Mouse (Mus musculus) neural tube, embryonic 14.5 days (tissue): ENCODE results near the gene Cd4. TPM values are rescaled to one million over a fixed set of nuclear protein-coding genes. Genes with fewer than 3 reads are reported as not detected.
"Not testable (repeated sequence)": the region's sequence is repeated elsewhere in the genome, so short reads cannot be mapped to it uniquely, and the experiment has no call there.

Experiments used
- ATAC-seq: fragments of 200-750 bp; cut with Nextera tagmentation; 2 replicates; pipeline ENCODE4 v1.8.0; 2017; ENCODE audit warnings: low read depth, mild to moderate bottlenecking, moderate TSS enrichment, moderate library complexity
- H3K27ac ChIP-seq: fragments of 300-500 bp; sonication (generic); 2 replicates; pipeline ENCODE4 v1.5.1; 2014; ENCODE audit warnings: low read depth, mild to moderate bottlenecking, control low read depth, low read length, moderate library complexity, mixed read lengths
- H3K27me3 ChIP-seq: fragments of 300-500 bp; sonication (generic); 2 replicates; pipeline ENCODE4 v1.6.1; 2014; ENCODE audit warnings: low read length; ENCODE audit not compliant: control insufficient read depth, insufficient read depth
- H3K36me3 ChIP-seq: fragments of 300-500 bp; sonication (generic); 2 replicates; pipeline ENCODE4 v1.6.1; 2014; ENCODE audit warnings: low read length, mixed read lengths; ENCODE audit not compliant: control insufficient read depth, insufficient read depth
- H3K4me1 ChIP-seq: fragments of 300-500 bp; sonication (generic); 2 replicates; pipeline ENCODE4 v1.6.1; 2014; ENCODE audit warnings: low read length; ENCODE audit not compliant: control insufficient read depth, insufficient read depth
- H3K4me2 ChIP-seq: fragments of 300-500 bp; sonication (generic); 2 replicates; pipeline ENCODE4 v1.6.1; 2014; ENCODE audit warnings: mild to moderate bottlenecking, low read depth, low read length, control low read depth
- H3K4me3 ChIP-seq: fragments of 300-500 bp; sonication (generic); 2 replicates; pipeline ENCODE4 v1.5.1; 2014; ENCODE audit warnings: low read depth, low read length, control low read depth, mixed read lengths
- H3K9ac ChIP-seq: fragments of 300-500 bp; sonication (generic); replicated peaks from 2 replicates; pipeline ENCODE4 v1.6.1; 2014; ENCODE audit warnings: low read depth, mild to moderate bottlenecking, control low read depth, low read length, mixed read lengths
- H3K9me3 ChIP-seq: fragments of 300-500 bp; sonication (generic); 2 replicates; pipeline ENCODE4 v1.6.1; 2016; ENCODE audit warnings: low read length; ENCODE audit not compliant: control insufficient read depth
- whole genome bisulfite sequencing: fragments of 180-500 bp; shearing (Covaris S2); extraction: QIAGEN DNeasy Blood & Tissue Kit; methylation state at CpG from one replicate; pipeline ENCODE4 v1.1.7; 2014; 5-methylcytosine and 5-hydroxymethylcytosine counted together
- polyA plus RNA-seq: library from polyadenylated mRNA; unstranded; fragments of >200 nt; fragmentation: Nextera tagmentation; extraction: Ambion mirVana; gene quantifications from 2 replicates; pipeline ENCODE4 v1.2.1, GENCODE M21; 2014

Cd4 gene
- polyA plus RNA-seq, 1 experiment from 2014 or later = 0.12 TPM

DNA sequence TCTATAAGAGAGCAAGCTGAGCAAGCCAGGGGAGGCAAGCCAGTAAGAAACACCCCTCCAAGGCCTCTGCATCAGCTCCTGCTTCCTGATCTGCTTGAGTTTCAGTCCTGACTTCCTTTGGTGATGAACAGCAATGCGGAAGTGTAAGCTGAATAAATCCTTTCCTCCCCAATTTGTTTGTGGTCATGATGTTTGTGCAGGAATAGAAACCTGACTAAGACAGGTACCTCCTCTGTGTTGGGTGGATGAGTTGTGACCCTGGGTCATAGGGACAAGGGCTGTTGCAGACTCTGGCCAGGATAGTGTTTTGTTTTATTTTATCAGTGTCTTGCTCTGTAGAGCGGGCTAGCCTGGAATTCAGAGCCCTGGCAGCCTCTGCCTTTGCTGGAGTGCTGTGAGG, 6.1 kb upstream of the Cd4 start:
- not testable (repeated sequence) for H3K36me3 ChIP-seq, H3K27ac ChIP-seq, H3K4me1 ChIP-seq, H3K9ac ChIP-seq, ATAC-seq, H3K27me3 ChIP-seq, H3K4me3 ChIP-seq, H3K4me2 ChIP-seq, H3K9me3 ChIP-seq
- WGBS = 94% methylated on average over 2 of the region's 2 CpGs

DNA sequence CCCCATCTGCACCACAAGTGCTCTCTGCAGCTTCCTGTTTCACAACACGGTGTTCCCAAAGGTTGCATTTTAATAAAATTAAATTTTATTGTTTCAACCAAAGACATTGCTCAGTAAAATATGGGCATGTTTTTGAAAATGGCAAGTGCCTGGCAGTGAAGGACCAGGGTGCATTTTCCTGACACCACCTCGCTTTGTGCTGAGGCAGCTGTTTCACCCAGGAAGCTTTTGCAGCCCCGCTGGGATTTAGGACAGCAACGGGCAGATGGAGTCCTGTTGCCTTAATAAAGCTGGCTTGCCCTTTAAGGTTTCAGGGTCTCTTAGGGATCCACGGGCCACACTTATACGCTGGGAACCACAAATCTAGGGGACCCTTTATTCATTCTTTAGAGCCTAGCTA, 3.0 kb upstream of the Cd4 start:
- Histone ChIP-seq H3K4me3 (no peak overlapping the region), H3K36me3 (no peaks in the 10 kb centered on the region), H3K27me3 (no peaks in the 10 kb centered on the region), H3K4me2 (no peak overlapping the region), H3K9me3 (no peaks in the 10 kb centered on the region), H3K27ac (no peak overlapping the region), H3K4me1 (no peaks in the 10 kb centered on the region), H3K9ac (no peak overlapping the region)
- 43% methylated on average over 6 of the region's 6 CpGs for WGBS
- ATAC-seq = no peak

DNA sequence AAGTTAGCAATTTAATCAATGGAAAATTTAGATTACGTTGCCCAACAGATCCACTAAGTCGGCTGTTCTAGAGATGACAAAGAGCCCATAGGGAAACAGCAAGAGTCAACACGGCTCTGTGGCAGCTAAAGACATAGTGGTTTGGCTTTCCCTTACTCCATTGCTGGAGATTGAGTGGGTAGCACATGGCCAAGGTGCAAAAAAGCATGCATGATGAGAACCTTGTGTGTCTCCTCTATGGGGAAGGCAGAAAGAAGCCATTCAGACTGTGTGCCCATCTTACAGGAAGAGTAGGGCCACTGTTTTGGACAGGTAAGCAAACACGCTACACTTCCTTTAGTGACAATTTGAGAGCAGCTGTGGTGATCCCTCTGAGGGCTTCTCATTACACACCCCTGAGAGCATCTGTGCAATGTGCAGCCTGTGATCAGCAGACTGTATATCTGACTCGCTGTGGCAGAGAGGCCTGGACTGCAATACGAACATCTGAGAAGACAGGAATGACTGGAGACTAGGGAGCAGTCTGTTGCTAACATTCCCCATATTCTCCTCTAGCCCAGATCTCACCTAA, 619 bp upstream of the Cd4 start:
- 86% methylated on average over 6 of the region's 6 CpGs for WGBS
- Histone ChIP-seq H3K4me3 (no peak overlapping the region), H3K36me3 (no peaks in the 10 kb centered on the region), H3K27ac (no peak overlapping the region), H3K27me3 (no peaks in the 10 kb centered on the region), H3K4me1 (no peaks in the 10 kb centered on the region), H3K9ac (no peak overlapping the region), H3K4me2 (no peak overlapping the region), H3K9me3 (no peaks in the 10 kb centered on the region)
- ATAC-seq = no peak

DNA sequence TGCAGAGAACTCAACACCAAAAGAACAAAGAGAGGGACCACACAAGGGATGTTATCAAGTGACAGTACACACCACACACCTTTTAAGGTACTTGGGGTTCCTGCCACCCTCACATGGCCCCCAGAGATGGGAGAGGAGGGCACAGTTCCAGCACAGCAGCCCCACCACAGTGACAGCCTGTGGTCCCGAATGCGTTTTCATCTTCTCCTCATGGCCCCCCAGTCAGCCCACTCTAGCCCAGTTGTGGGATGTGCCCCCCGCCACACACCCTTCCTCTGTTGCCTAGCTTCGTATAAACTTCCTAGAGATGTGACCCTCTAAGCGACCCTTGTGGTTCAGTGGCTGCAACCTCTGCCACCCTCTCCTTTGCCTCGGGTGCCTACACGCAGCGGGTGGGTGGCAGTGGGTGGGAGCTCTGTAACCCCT, 2.1 kb downstream of the Cd4 start:
- Histone ChIP-seq H3K4me1 (no peaks in the 10 kb centered on the region), H3K4me3 (no peak overlapping the region), H3K27me3 (no peaks in the 10 kb centered on the region), H3K36me3 (no peaks in the 10 kb centered on the region), H3K9ac (no peak overlapping the region), H3K27ac (no peak overlapping the region), H3K4me2 (no peak overlapping the region), H3K9me3 (no peaks in the 10 kb centered on the region)
- 97% methylated on average over 8 of the region's 8 CpGs for WGBS
- ATAC-seq = no peak

DNA sequence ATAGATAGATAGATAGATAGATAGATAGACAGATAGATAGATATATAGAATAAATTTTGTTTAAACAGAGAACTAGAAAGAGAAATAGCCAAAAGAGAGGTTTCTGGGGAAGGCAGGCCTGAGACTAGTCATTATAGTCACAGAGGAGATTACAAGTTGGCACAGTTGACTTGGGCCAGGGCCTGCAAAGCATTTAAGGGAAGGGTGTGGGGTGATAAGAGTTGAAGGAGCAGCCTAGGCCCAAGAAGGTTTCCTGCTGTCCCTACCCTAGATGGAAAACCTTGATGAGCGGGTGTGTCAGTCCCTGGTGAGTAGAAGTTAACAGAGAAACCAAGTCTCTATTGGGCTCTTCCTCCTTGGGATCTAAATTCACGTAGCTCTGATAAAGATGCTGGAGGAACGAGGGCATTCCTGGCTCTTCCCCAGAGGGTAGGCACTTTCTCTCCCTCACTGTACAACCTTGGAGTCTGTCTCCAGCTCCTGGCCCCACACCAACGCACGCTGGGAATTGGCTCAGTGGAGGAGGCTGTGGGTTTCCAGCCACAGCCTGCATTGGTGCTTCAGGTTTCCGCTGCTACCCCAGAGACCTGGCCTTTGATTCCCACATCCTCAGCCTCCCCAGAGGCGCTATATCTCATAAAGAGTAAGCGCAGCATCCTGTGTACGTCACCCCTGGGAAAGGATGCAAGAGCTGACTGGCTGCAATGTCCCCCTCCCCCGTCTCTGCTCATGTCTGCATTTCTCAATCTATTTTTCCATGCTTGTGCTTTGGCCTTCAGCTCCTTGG, 3.1 kb downstream of the Cd4 start:
- Histone ChIP-seq H3K4me2 (no peak overlapping the region), H3K27me3 (no peaks in the 10 kb centered on the region), H3K9ac (no peak overlapping the region), H3K27ac (no peak overlapping the region), H3K36me3 (no peaks in the 10 kb centered on the region), H3K4me1 (no peaks in the 10 kb centered on the region), H3K9me3 (no peaks in the 10 kb centered on the region), H3K4me3 (no peak overlapping the region)
- 67% methylated on average over 10 of the region's 10 CpGs for WGBS
- ATAC-seq = no peak

DNA sequence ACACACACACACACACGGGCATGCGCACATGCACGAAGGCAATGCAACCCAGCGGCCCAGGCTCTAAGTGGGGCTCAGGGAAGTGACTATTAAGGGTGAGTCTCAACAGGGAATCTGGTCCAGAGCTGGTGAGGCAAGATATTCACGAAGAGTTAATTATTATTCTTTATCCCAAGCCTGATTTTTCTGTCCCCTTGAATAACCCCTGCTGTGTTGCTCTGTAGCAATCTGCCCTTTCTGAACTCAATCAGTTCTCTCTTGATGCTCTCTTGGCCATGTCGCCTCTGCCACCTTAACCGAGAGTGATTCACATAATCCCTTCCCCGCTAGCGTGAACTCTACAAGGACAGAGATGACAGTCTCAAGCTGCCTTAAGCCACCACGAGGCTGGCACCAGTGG, 4.7 kb downstream of the Cd4 start:
- H3K36me3 ChIP-seq = no peaks in the 10 kb centered on the region
- no peak overlapping the region for H3K27ac ChIP-seq
- 80% methylated on average over 10 of the region's 10 CpGs for WGBS
- H3K4me3 ChIP-seq = no peak overlapping the region
- H3K4me2 ChIP-seq = no peak overlapping the region
- no peak overlapping the region for H3K9ac ChIP-seq
- H3K9me3 ChIP-seq = no peaks in the 10 kb centered on the region
- no peaks in the 10 kb centered on the region for H3K4me1 ChIP-seq
- no peak for ATAC-seq
- no peaks in the 10 kb centered on the region for H3K27me3 ChIP-seq

DNA sequence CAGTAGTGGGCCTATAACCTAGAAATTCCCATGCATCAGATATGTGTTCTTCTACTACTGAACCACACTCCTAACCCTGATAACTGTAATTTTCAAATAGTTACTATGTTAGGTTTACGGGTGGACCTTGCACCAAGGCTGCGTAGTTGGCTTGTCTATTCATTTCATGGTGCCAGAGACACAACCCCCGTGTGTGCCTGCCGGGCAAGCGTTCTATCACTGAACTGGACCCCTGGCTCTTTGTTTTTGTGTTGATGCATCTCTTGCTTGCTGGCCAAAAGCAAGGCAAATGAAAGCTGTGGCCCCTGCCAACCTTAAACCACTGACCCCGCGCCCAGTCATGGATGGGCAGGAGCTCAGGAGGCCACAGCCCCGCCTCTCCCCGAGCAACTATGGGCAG, 6.2 kb downstream of the Cd4 start:
- H3K36me3 ChIP-seq = no peaks in the 10 kb centered on the region
- no peak overlapping the region for H3K9ac ChIP-seq
- H3K4me2 ChIP-seq = no peak overlapping the region
- H3K4me3 ChIP-seq = no peak overlapping the region
- H3K27ac ChIP-seq = no peak overlapping the region
- H3K9me3 ChIP-seq = no peaks in the 10 kb centered on the region
- WGBS = 93% methylated on average over 9 of the region's 9 CpGs
- ATAC-seq = no peak
- H3K27me3 ChIP-seq = no peaks in the 10 kb centered on the region
- H3K4me1 ChIP-seq = no peaks in the 10 kb centered on the region

DNA sequence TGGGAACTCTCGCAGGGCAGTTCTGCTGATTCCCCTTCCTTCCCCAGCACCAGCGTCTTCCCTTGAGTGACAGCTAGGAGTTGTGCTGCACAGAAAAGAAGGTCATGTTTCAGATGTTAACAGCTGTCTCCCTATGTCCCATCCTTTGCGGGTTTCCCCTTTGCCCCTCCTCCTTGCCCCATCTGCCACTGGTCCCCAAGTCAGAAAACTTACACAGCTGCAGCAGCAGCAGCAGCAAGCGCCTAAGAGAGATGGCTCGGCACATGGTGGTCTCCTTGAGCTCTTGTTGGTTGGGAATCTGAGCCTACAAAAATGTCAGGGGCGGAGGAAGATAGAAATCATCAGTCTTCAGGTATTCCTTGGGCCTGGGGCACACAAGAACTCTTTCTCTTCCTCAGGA, 8.6 kb downstream of the Cd4 start:
- Histone ChIP-seq H3K9me3 (no peaks in the 10 kb centered on the region), H3K27me3 (no peaks in the 10 kb centered on the region), H3K9ac (no peak overlapping the region), H3K4me1 (no peaks in the 10 kb centered on the region), H3K4me3 (no peak overlapping the region), H3K27ac (no peak overlapping the region), H3K36me3 (no peaks in the 10 kb centered on the region), H3K4me2 (no peak overlapping the region)
- 74% methylated on average over 6 of the region's 6 CpGs for WGBS
- ATAC-seq = no peak

DNA sequence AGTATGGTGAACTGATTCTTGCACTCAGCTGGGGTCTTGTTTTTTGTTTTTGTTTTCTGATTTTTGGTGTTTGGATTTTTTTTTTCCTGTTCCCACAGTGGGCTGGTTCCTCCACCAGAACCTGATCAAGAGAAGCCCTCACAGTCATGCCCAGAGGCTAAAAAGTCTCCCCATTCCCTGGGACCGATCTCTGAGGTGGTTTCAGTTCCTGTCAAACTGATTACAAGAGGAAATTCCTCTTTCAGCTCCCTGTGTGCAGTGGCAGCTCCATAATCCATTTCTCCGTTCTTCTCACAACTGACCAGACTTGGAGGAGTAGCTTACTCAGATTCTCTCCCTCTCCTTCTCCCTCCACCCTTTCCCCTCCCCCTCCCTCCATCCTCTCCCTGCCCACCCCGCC, 13.7 kb downstream of the Cd4 start:
- Histone ChIP-seq H3K27ac (no peak overlapping the region), H3K4me2 (no peak overlapping the region), H3K4me3 (no peak overlapping the region), H3K4me1 (no peaks in the 10 kb centered on the region), H3K36me3 (no peaks in the 10 kb centered on the region), H3K9me3 (no peaks in the 10 kb centered on the region), H3K9ac (no peak overlapping the region), H3K27me3 (no peaks in the 10 kb centered on the region)
- WGBS = 64% methylated on average over 3 of the region's 3 CpGs
- no peak for ATAC-seq
